Mouse (Mus musculus) T-helper 17 cell (primary cell): ENCODE data around the gene Rpl18a.

Experiments
- in situ Hi-C, 2 experiments: fragments of 300-600 bp; cut with MboI, MseI; formaldehyde crosslinking; loops; 1 replicate in 1 of 2; 2 replicates in 1 of 2; pipeline ENCODE4 v1.15.1; 2025; ENCODE audit warnings: high pct_unique_total_duplicates in 2 of 2

The Rpl18a gene

DNA sequence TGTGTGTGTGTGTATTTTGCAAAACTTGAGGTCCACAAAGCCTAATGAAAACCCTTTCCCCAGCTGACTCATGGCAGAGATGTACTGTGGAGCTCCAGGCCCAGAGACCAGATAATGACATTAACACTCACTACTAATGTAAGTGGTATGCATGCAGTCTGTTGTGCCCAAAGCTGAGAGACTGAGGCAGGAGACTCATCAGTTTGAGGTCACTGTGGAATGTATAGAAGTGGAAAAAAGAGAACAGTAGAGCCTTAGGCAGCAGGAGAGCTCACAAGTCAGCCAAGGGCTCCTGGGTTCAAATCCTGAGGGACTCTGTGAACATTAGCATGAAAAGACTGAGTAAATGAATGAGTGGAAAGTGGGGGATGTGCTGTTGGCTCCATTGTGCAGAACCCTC is 6.4 kb upstream of the Rpl18a start:
- in situ Hi-C loops: no loop called here

DNA sequence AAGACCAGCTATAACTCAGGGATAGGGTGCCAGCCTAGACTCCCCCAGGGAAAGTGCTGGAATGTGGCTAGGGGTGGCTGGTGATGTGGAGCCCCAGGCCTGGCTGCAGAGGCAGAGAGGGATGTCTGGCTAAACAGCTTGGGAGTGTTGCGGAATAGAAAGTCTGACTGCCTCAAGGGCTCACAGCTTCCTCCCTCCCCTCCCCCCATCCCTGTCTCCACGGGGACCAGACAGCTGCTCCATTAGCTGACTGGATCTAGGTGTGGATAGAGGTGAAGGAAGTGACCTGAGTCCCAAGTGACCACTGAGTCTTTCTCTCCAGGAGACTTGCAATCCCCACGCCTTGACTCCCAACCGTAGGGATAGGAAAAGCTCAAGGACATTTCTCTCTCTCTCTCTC is 5.9 kb upstream of the Rpl18a start:
- in situ Hi-C loops: no loop called here

DNA sequence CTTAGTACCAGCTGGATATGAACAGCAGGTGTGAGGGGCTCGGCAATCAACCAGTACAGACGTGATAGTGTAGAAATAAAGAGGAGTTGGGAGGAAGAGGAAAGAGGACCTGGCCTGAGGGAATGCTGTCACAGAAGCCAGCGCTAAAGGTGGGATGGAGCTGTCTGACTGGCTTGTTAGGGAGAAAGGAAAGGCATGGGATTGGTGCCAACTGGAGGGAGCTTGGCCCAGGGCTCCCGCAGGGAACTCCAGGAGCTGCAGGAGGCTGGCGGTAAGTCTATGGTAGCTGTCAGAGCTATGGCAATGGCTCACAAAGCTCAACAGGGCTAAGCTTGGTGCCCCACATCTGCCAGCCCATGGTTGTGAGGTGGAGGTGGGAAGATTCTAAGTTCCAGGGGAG is 5.0 kb upstream of the Rpl18a start:
- in situ Hi-C loops: no loop called here

DNA sequence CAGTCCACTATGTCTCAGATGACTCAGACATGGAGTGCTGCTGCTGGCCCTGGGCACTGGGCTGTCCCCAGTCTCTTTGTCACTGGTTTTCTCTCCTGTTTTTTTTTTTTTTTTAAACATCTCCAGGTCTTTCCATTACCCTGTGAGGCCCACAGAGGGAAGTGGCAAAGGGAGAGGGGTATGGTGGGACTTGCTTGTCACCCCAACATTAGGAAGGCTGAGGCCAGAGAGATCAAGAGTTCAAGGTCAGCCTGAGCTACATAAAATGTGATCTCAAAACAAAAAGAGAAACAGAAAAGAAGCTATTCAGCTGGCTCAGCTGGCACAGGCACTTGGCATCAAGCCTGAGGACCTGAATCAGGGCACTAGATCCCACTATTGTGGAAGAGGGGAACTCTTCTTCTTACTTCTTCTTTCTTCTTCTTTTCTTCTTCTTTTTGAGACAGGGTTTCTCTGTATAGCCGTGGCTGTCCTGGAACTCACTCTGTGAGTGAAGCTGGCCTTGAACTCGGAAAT is 3.7 kb upstream of the Rpl18a start:
- in situ Hi-C loops: no loop called here

DNA sequence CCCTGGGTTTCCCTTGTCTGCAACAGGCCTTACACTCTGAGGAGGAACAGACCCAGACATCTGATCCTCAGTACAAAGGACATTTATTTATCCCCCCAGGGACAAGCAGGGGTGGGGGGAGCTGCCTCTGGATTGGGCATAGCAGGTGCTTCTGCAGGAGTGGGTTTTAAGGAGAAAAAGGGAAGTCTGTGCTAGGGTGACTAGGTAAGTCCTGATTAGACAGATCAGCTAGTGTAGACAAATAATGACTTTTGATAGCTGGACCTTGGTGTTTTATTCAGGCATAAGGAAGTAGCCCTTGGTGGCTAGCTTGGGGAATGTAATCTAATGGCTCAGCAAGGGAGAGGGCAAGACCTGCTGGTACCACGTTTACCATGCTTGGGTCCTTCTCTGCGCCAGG is 2.0 kb upstream of the Rpl18a start:
- in situ Hi-C loops: loop anchor here in 1 of 2 experiments (5.0 kb wide), 1 partner anchor 473 kb away; the partner anchor contains the start of gene Ocel1

DNA sequence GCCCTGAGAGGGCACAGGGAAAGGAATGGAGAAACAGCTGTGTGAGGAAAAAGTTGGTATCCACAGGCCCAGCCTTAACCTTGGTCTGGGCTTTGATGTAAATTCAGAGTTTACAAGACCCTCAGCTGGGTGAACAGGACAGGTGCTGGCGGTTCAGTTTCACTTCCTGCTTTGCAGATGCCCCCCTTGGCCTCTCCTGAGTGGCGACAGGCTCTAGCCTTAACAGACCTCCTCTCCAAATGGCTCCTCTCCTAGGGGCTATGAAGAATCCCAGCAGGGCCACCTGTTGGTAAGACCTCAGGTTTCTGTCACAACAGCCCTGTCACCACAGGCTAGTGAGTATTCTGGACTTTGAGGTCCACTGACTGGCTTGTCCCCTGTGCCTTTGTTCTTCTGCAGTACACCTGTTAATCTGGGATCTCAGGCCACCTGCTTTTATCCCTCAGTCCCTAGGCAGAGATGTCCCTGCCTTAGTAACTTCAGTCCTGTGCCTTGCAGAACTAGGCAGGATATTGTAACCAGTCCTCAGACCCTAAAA is 1.5 kb upstream of the Rpl18a start:
- in situ Hi-C loops: loop anchor here in 1 of 2 experiments (5.0 kb wide), 1 partner anchor 474 kb away; the partner anchor contains the start of gene Ocel1

DNA sequence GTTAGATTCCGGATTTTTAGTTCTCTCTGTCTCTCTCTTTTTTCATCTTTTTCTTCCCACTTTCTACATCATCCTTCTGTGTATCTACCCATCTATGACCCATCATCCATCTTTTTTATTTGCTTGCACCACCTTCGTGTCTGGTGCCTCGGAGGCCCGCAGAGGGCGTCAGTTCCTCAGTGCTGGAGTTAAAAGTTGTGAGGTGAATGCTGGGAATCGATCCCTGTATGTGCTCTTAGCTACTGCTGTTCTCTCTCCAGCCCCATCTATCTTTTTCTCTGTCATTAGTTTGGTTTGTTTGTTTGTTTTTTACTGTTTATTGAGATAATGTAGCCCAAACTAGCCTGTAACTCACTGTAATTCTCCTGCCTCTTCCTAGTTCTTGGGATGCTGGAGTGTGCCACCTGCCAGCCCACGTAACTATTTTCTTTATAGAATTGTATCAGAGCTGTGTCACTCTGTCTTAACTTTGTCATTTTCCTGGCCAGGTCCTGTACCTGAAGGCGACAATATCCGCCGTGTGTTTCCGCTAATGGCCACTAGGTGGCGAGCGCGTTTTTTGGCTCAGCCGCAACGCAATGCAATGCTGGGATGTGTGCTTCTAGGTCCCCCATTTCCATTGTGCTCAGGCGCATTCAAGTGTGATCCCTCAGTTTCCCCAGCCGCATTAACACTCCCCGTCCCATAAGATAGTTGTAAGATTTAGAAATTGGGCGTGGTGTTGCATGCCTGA is 635 bp upstream of the Rpl18a start:
- in situ Hi-C loops: loop anchor here in 1 of 2 experiments (5.0 kb wide), 1 partner anchor 474 kb away; the partner anchor contains the start of gene Ocel1

DNA sequence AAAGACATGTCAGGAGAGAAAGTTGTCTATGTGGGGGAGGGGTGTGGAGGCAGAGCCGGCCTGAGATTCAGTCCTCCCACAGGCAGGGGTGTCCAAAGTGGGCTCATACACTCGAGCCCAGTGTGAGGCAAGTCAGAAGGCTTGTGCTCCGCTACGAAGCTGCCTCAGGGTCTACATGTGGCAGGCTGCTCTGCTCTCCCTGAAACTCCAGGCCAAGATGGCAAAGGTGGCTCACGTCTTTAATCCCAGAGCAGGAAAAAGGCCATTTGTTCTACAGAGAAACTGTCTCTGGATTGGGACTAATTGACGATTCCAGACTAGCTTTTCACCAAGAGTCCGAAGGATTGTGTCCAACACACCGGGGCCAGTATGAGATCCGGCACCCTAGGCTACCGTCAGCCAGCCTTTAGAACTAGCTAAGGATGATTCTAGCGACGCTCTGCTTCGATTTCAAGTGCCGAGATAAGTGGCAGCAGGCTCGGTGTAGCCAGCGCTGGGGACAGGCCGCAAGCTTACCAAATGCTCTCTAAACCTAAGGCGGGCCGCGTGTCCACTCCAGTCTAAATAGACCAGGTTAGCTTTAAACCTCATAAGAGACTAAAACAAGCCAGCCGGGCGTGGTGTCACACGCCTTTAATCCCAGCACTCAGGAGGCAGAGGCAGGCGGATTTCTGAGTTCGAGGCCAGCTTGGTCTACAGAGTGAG is 744 bp downstream of the Rpl18a start:
- in situ Hi-C loops: loop anchor here in 1 of 2 experiments (5.0 kb wide), 1 partner anchor 476 kb away; the partner anchor contains the start of gene Ocel1

DNA sequence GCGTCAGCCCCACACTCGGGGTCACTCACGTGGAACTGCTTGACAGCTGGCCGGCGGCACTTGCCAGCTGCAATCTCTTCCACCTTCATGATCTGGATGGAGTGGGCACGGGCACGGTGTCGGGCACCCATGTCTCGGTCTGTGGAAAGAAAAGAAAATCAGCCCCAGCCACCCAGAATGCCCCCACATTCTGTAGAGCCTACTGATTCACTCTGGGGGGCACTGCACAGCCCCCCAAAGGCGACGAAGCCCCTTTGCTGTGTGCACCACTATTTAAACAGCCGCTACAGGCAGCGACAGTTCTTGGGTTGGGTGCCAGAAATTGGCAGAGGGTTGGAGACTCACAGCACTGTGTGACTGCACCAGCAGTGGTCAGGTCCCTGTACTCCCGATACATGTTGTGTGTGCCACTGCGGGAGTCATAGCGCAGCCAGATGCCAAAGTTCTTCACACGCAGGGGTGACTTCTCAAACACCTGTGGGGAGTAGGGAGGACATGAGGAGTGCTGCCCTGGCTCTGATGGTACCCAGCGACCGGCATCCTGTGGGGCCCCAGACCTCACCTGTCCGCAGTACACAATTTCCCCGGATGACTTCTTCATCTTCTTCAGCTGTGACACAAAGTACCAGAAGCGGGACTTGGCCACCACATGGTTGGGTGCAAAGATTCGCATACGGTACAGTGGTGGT is 1.5 kb downstream of the Rpl18a start:
- in situ Hi-C loops: loop anchor here in 1 of 2 experiments (5.0 kb wide), 1 partner anchor 477 kb away; the partner anchor contains the start of gene Ocel1

DNA sequence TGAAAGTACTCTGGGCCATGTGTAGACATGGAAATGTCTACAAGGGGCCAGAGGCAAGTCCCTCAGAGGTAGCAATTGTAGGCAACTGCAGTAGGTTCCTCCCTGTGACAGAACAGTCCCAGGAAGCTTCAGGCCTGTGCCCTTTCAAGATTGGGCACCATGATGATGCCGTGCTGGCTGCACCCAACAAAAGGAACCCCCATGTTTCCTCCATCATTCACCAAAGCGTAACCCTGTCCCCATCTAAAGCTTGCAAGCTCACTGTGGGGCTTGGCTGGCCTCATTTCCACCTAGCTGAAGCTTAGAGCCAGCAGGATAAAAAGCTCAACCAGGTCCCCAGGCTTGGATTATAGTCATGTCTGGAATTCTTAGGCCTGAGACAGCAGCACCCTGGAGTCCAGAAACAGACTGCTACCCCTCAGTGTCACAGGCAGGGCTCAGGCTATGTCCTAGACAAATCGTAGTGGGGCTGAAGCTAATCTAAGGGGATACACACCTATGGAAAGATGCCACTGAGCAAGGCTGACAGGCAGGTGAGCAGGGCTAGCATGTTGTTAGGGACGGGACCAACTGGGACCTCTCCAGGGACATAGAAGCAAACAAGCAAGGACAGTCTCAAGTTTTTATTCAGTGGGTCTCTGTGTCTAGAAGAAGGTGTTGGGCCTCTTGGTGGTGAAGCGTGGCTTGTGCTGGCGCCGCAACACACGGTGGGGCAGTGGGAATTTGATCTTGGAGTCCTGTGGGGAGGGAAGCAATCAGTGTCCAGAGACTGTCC is 2.3 kb downstream of the Rpl18a start:
- in situ Hi-C loops: loop anchor here in 1 of 2 experiments (5.0 kb wide), 1 partner anchor 477 kb away; the partner anchor contains the start of gene Ocel1

DNA sequence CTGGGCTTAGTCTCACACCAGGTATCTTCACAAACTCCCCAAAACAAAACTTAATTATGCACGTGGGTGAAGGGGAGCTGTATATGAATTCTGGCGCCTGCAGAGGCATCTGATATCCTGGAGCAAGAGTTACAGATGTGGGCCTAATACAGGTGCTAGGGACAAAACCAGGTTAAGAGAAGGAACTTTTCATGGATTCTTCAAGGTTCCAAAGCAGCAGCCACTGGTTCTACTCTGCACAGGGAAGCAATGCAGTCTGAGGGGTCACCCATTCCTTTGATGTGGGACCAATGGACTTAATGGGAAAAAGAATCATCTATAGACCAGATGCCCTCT is 2.9 kb downstream of the Rpl18a start:
- in situ Hi-C loops: no loop called here

DNA sequence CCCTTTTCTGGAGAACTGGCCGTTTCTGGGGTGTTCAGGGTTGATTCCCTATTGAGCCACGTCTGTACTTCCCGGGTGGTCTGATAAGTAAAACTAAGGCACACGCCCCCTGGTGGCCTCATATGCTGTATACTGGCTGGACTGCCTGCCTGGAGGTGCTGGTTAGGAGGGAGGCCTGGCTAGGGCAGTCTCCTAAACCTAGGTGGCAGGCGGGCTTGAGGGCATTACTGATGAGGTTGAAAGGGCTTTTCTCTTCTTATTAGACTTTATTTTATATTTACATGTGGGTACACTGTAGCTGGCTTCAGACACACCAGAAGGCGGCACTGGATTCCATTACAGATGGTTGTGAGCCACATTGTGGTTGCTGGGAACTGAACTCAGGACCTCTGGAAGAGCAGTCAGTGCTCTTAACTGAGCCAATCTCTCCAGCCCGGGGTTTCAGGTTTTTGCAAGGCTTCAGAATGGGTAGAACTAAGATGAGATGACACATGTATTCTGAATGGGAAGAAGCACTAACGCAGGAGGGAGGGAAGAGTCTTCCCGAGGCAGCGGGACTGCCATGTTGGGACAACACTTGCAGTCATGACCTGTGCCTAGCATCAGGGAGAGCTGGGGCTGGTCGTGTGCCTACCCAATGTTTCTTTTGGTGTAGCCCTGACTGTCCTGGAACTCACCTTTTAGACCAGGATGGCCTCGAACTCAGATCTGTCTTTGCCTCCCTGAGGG is 3.4 kb downstream of the Rpl18a start:
- in situ Hi-C loops: no loop called here

DNA sequence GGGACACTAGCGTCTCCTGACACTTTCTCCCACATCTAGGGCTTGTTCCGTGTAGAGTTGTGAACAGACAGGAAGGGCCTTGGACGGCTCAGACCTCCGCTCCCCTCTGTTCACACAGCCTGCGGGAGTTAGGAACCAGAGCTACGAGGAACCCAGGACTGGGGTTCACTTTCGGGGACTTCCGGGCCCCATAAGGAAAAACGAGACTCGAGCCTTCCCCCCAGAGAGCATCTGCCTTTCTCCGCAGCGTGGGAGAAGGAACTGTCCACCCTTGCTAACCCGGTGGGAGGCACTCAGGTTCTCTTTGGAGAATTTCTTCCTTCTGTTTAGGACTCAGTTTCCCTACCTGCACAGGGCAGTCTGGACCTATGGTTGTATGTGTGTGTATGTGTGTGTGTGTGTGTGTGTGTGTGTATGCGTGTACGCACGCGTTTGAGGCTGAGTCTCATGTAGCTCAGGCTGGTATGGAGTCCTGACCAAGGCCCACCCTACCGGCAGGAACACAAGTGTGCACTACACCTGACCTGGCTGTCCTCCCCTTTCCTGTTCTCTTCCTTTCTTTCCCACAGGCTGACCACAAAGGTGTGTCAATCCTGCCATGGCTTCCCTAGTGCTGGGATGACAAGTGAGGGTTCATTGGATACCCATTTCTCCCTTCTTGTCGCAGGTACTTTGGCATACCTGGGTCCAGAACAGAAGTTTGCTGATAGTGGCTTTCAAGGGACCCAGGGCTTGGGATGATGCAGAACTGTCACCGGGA is 4.1 kb downstream of the Rpl18a start:
- in situ Hi-C loops: no loop called here

DNA sequence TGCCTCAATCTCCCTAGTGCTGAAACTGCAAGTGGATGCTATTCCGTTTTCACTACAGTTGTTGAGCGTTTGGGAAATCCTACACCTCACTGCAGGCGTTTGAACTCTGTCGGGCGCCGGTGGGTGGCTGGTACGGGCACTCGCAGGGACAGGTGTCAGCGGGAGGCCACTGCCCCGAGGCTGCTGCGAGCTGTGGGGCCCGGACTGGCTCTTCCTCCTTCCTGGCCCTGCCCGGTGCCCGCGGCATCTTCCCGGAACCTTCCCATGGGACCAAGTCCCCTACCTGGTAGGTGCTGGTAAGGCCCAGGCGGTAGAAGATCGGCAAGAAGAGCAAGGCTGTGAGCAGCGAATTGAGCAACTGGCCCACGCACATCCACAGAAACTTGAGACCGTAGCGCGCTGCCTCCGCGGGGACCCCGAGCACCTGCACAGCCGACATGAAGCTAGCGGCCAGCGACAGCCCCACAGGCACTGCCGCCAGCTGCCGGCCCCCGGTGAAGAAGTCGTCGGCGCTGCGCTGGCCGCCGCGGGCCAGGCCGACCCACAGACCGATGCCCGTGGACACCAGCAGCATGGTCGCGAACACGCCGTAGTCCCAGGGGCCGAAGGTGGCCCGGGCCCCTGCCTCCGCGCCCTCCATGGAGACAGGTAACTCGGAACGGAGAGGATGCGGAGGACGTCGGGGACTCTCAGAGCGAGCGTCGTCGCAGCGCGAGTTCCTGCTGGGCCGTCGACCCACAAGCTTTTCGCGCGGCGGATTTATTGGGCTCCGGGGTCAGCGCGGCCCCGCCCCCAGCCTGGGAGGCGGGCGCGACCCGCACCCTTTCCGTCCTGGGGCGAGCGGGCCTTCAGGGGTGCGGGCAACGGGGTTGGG is 5.0 kb downstream of the Rpl18a start, which contains the start of gene Slc5a5:
TSS of gene Slc5a5 (minus strand) at position 736 of the 874 bp plus-strand sequence.
- in situ Hi-C loops: no loop called here

DNA sequence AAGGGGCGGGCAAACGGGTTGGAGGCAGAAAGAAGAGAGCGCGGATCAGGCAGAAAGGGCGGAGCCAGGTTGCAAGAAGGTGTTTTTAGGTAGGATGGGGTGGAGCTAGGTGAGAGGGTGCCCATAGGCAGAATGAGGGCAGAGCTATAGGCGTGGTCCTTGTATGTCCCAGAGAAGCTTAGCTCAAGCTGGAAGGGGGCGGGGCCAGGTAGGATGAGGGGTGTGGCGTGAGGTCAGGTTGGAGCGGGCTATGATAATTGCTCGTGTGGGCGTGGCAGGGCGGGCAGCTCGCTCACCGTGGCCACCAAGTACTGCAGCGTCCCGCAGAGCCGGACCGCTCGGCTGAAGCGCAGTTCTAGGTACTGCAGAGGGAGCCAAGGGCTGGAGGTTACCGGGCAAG is 5.9 kb downstream of the Rpl18a start:
- in situ Hi-C loops: no loop called here

DNA sequence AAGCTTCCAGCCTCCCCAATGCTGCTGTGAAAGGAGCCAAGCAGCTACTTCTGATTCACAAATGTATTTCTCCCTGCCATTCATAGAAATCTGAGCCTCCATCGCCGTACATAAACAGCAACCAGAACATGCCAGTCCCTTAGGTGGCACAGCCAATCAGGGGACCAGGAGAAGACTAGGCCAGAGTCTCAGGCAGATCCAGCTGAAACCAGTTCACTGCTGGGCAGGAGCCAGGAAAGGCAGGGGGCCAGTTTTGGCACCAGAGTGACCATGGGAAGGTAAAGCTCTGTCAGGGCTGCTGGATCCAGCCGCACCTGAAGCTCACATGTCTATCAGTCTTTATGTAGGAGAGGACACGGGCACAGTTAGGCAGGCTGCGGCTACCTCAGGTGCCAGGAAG is 6.6 kb downstream of the Rpl18a start:
- in situ Hi-C loops: no loop called here

DNA sequence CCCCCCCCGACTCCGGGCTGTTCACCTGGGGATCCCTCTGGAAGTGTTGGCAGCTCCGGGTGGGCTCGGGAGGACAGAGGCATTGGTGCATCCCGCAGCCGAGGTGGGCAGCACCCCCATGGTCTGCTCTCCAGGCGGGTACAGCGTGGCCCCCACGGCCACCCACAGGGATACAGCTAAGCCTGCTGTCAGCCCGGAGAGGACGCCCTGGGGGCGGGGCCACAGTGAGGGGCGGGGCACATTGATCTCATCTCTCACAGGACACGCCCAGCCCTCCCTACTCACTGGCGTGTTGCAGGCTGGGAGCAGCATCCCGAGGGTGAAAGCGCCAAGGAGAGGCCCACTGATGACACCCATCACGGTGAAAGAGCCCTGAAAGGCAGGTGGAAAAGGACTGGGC is 9.5 kb downstream of the Rpl18a start:
- in situ Hi-C loops: no loop called here

DNA sequence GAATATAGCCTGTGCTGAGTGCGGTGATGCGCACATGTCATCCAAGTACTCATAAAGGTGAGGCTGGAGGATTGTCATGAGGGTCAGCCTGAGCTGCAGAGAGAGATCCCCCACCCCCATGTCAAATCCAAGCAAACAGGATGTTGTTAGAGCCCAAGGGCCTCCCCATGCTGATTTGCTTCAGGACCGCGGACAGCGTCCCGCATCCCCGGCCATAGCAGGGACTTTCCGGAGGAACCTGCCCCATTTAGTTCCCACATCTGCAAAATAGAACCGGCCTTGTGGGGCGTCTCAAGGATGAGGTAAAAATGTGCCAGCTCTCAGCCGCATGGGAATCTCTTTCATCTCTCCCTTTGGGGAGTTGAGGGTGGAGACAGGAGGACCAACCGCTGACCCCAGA is 11.6 kb downstream of the Rpl18a start:
- in situ Hi-C loops: no loop called here
